Mouse (Mus musculus): ENCODE measurements around the gene Ldlrad3. TPM values are rescaled to one million over a fixed set of nuclear protein-coding genes. Genes with fewer than 3 reads are reported as not detected.

The Ldlrad3 gene
- total and polyA plus RNA-seq, 3 experiments: 3.3 to 4.8 (median 3.8) TPM

DNA sequence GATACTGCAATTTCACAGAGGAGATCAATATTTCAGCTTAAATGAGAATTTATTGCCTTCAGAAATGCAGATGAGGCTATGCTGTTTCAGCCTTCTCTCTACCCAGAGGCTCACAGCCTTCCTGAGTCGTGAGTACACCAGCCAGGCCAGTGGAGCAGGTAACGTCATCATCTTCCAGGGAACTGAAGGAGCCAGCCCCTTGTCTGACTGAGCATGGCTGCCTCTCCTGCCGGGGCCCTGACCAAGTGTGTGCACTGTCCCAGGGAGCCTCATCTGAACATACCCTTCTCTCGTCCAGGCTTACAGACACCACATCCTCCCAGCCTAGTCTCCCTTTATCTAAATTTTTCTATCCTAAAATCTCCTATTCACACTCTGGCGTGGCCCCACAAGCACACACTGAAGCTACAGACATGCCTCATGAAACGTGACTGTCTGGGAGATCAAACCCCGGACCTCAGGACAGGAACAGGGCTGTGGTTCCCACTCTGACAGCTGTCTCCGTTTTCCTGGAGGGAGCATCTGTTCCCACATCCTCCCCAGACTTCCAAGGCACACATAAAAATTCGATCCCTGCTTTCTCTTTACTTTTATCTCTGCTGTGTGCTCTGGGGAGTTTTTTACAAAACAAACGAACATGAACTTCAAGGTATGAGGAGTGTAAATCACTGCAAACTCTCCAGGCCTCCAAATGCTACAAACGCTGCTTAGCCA, 164.7 kb downstream of the Ldlrad3 start:
- intact Hi-C loops (cut with DNase I): no loop called here
- no peak for DNase-seq
- Histone ChIP-seq H3K79me2 (replicated peaks; ENCODE audit: control insufficient read depth, insufficient read depth, low read length) (no peaks in the 10 kb centered on the region), H3K9ac (ENCODE audit: low read depth, low read length) (no peak overlapping the region), H3K36me3 (ENCODE audit: control insufficient read depth, insufficient read depth, low read length) (no peaks in the 10 kb centered on the region), H3K27me3 (ENCODE audit: control insufficient read depth, insufficient read depth, low read length) (no peaks in the 10 kb centered on the region), H3K4me1 (ENCODE audit: control insufficient read depth, insufficient read depth, low read length) (no peaks in the 10 kb centered on the region), H3K27ac (no peak overlapping the region), H3K4me3 (no peak overlapping the region)
- 39% methylated on average over 11 of the region's 11 CpGs for WGBS
- TF ChIP-seq CTCF (IDR thresholded peaks at IDR 0.05) (no peak), POLR2A (IDR thresholded peaks at IDR 0.05; ENCODE audit: insufficient read depth, low read depth, low read length) (no peak), EP300 (IDR thresholded peaks at IDR 0.05; ENCODE audit: insufficient read depth, low read depth, low read length) (no peak)

DNA sequence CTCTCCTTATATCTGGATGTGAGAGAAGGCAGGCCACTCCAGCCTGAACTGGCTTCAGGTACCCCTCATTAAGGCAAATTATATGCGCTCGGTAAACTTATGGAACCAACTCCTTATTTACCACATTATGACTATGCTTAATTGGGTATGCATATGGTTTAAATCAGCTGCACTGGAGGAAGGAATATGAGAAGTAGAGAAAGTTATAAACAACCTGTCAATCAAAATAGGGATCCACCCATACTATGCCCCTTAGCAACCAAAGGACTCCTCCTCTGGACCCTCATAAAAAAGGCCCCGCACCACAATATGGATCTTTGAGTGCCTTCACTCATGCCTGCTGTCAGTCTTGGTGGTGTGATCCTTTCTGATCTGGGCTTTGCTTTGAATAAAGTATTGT, 165.6 kb downstream of the Ldlrad3 start:
- no peak overlapping the region for H3K4me3 ChIP-seq
- no peaks in the 10 kb centered on the region for H3K79me2 ChIP-seq (replicated peaks; ENCODE audit: control insufficient read depth, insufficient read depth, low read length)
- TF ChIP-seq EP300 (IDR thresholded peaks at IDR 0.05; ENCODE audit: insufficient read depth, low read depth, low read length): no peak
- H3K27ac ChIP-seq: no peak overlapping the region
- H3K36me3 ChIP-seq (ENCODE audit: control insufficient read depth, insufficient read depth, low read length): no peaks in the 10 kb centered on the region
- WGBS: 97% methylated on average over 3 of the region's 3 CpGs
- H3K27me3 ChIP-seq (ENCODE audit: control insufficient read depth, insufficient read depth, low read length): no peaks in the 10 kb centered on the region
- no peak for DNase-seq
- intact Hi-C loops (cut with DNase I): no loop called here
- no peaks in the 10 kb centered on the region for H3K4me1 ChIP-seq (ENCODE audit: control insufficient read depth, insufficient read depth, low read length)
- no peak overlapping the region for H3K9ac ChIP-seq (ENCODE audit: low read depth, low read length)

DNA sequence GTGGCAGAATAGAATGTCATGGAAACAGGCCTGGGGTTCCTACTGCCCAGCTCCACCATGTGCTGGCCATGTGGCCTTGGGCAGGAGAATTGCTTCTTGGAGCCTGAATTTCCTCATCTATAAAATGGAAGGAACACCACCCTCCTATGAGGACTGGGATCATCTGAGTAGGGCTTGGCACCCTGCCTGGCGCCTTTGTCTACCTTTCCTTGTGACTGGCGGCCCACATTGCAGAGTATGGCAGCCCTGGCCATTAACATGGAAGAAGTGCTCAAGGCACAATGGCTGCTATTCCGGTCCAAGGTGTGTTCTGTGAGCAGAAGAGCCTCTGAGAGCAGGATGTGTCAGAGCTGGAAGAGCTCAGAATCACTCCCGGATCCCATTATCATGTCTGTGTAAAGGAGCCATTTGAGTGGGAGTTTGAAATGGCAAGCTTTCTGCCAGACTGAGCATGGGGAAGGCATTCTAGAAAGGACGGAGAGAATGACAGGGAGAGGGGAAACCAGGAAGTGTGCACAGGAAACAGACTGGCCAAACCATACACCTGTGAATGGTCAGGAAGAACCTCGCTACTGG, 171.6 kb downstream of the Ldlrad3 start:
- TF ChIP-seq EP300 (IDR thresholded peaks at IDR 0.05; ENCODE audit: insufficient read depth, low read depth, low read length): no peak
- no peak for TF ChIP-seq POLR2A (IDR thresholded peaks at IDR 0.05; ENCODE audit: insufficient read depth, low read depth, low read length)
- no peak for TF ChIP-seq CTCF (IDR thresholded peaks at IDR 0.05)
- no peak overlapping the region for H3K4me3 ChIP-seq
- H3K79me2 ChIP-seq (replicated peaks; ENCODE audit: control insufficient read depth, insufficient read depth, low read length): no peaks in the 10 kb centered on the region
- 85% methylated on average over 6 of the region's 6 CpGs for WGBS
- H3K4me1 ChIP-seq (ENCODE audit: control insufficient read depth, insufficient read depth, low read length): no peaks in the 10 kb centered on the region
- no peaks in the 10 kb centered on the region for H3K36me3 ChIP-seq (ENCODE audit: control insufficient read depth, insufficient read depth, low read length)
- no peak overlapping the region for H3K27ac ChIP-seq
- intact Hi-C loops (cut with DNase I): no loop called here
- H3K27me3 ChIP-seq (ENCODE audit: control insufficient read depth, insufficient read depth, low read length): no peaks in the 10 kb centered on the region
- DNase-seq: no peak
- H3K9ac ChIP-seq (ENCODE audit: low read depth, low read length): no peak overlapping the region

DNA sequence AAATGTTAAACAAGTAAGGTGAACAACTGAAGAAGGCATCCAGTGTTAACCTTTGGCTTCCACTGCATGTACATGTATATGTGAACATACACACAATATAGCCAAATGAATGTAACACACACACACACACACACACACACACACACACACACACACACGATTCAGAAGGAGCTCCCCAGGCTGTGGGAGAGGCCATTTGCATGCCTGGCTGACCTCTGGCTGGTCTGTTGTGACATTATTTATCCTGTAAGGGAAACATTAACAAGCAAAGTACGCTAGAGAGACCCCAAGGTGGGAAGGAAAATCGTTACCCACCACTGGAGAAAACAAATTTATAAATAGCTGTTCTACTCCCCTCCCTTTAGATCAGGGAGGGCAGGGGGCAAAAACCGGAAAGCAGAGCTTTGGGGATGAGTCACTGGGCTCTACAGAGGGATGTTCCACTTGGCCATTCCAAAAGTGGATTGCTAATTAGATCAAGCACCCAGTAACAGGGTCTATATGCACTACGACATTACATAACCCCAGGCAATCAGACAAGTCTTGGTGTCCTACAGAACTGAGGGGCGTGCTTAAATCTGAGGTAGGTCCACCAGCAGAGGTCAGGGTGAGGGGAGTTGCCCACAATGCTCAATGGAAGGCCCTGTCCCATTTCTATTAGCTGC, 174.7 kb downstream of the Ldlrad3 start:
- Histone ChIP-seq H3K4me1 (ENCODE audit: control insufficient read depth, insufficient read depth, low read length) (peaks cover 2% of the 10 kb centered on the region; the same call in 1 of the 2 replicates), H3K27me3 (ENCODE audit: control insufficient read depth, insufficient read depth, low read length) (no peaks in the 10 kb centered on the region), H3K79me2 (replicated peaks; ENCODE audit: control insufficient read depth, insufficient read depth, low read length) (no peaks in the 10 kb centered on the region), H3K27ac (no peak overlapping the region), H3K36me3 (ENCODE audit: control insufficient read depth, insufficient read depth, low read length) (no peaks in the 10 kb centered on the region), H3K9ac (ENCODE audit: low read depth, low read length) (no peak overlapping the region), H3K4me3 (no peak overlapping the region)
- DNase-seq: no peak
- intact Hi-C loops (cut with DNase I): no loop called here
- TF ChIP-seq POLR2A (IDR thresholded peaks at IDR 0.05; ENCODE audit: insufficient read depth, low read depth, low read length): no peak
- WGBS: 71% methylated on average over 6 of the region's 6 CpGs

DNA sequence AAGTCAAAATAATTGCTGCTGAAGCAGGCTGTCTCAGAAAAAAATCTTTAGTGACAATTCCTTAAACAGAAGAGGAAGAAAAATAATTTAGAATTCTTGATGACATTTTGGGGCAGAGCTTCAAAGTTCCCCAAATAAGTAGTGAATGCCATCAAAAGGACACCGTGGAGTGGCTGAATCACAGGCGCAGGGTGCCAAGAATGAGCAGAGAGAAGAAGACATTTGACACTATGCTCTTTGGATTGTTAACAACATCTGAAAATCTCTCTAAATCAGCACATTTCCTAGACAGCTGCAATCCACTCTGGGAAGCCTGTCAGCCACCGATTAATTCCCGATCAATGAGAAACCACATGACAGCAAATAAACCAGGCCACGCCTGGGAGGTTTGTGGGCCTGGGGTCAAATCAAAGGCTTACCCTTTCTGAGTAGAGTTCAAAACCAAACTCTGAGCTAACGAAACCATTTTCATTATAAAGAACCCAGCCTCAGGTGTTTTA, 176.4 kb downstream of the Ldlrad3 start:
- H3K4me3 ChIP-seq: no peak overlapping the region
- no peak for TF ChIP-seq POLR2A (IDR thresholded peaks at IDR 0.05; ENCODE audit: insufficient read depth, low read depth, low read length)
- no peaks in the 10 kb centered on the region for H3K79me2 ChIP-seq (replicated peaks; ENCODE audit: control insufficient read depth, insufficient read depth, low read length)
- 80% methylated on average over 6 of the region's 6 CpGs for WGBS
- H3K27ac ChIP-seq: no peak overlapping the region
- no peak overlapping the region for H3K9ac ChIP-seq (ENCODE audit: low read depth, low read length)
- no peaks in the 10 kb centered on the region for H3K27me3 ChIP-seq (ENCODE audit: control insufficient read depth, insufficient read depth, low read length)
- intact Hi-C loops (cut with DNase I): no loop called here
- H3K36me3 ChIP-seq (ENCODE audit: control insufficient read depth, insufficient read depth, low read length): no peaks in the 10 kb centered on the region
- H3K4me1 ChIP-seq (ENCODE audit: control insufficient read depth, insufficient read depth, low read length): peaks cover 8% of the 10 kb centered on the region
- no peak for DNase-seq

DNA sequence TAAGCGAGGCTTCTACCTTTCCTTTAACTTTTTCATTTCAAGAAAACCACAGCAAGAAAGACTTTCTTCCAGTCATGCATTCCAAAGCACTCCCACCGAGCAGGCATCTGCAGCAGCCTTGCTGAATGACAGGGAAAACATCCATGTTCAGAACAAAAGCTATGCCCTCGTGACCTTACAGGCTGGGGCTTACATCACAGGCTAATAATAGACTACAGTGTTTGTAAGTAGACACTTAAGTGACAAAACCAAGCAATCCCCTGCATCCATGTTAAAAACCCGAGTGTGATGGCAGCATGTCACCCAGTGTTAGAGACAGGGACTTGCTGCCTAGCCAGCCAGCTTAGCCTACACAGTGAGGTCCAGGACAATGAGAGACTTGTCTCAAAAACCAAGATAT, 180.0 kb downstream of the Ldlrad3 start:
- DNase-seq: no peak
- no peaks in the 10 kb centered on the region for H3K36me3 ChIP-seq (ENCODE audit: control insufficient read depth, insufficient read depth, low read length)
- intact Hi-C loops (cut with DNase I): no loop called here
- H3K9ac ChIP-seq (ENCODE audit: low read depth, low read length): no peak overlapping the region
- TF ChIP-seq POLR2A (IDR thresholded peaks at IDR 0.05; ENCODE audit: insufficient read depth, low read depth, low read length) (no peak), CTCF (IDR thresholded peaks at IDR 0.05) (no peak), EP300 (IDR thresholded peaks at IDR 0.05; ENCODE audit: insufficient read depth, low read depth, low read length) (no peak)
- H3K27me3 ChIP-seq (ENCODE audit: control insufficient read depth, insufficient read depth, low read length): no peaks in the 10 kb centered on the region
- WGBS: 15% methylated on average over 4 of the region's 4 CpGs
- H3K4me1 ChIP-seq (ENCODE audit: control insufficient read depth, insufficient read depth, low read length): peaks cover 16% of the 10 kb centered on the region
- no peaks in the 10 kb centered on the region for H3K79me2 ChIP-seq (replicated peaks; ENCODE audit: control insufficient read depth, insufficient read depth, low read length)
- no peak overlapping the region for H3K4me3 ChIP-seq
- peak overlapping the region; percentile 28; the same call in 1 of the 2 replicates for H3K27ac ChIP-seq
